Mouse (Mus musculus): ENCODE results near the gene Rgs9. TPM values are rescaled to one million over a fixed set of nuclear protein-coding genes. Genes with fewer than 3 reads are reported as not detected.
"Not testable (repeated sequence)": the region's sequence is repeated elsewhere in the genome, so short reads cannot be mapped to it uniquely, and the experiment has no call there.

Gene Rgs9
- 10 to 100 TPM; 37.0 to 37.7 TPM for total RNA-seq (2021)

DNA sequence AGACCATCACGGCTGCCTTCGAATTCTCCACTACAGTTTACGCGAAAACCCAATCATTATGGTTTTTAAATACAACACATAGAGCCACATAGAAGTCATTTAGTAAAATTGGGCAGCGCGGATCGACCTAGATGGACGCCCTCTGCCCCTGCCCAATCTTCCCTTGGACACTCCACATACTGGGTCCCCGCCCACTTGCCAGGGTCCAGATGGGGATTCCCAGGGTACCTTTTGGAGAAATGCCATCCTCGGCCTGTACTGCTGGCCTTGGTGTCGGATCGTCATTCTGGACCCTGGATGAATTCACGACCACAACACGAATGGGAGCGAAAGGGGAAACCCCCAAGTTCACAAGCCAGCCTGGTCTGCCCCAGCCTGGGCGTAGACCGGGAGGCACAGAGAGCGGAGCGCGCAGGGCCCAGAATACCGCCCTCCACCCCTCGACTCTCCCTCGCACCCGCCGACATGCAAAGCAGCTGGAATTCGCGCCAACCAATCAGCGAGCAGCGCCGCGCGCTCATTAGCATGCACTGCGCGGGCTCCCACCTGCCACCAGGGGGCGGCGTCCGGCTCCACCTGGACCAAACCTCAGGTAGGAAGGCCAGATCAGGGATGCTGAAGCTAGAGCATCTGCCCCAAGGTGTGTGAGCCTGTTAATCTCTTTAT lies at the start of gene Rgs9:
Gene Rgs9 (minus strand): TSS at position 420 of the 666 bp plus-strand sequence.
- intact Hi-C loops (cut with DNase I), result loop anchor here (5.0 kb wide), 1 partner anchor 56 kb away; no protein-coding TSS in a partner anchor

DNA sequence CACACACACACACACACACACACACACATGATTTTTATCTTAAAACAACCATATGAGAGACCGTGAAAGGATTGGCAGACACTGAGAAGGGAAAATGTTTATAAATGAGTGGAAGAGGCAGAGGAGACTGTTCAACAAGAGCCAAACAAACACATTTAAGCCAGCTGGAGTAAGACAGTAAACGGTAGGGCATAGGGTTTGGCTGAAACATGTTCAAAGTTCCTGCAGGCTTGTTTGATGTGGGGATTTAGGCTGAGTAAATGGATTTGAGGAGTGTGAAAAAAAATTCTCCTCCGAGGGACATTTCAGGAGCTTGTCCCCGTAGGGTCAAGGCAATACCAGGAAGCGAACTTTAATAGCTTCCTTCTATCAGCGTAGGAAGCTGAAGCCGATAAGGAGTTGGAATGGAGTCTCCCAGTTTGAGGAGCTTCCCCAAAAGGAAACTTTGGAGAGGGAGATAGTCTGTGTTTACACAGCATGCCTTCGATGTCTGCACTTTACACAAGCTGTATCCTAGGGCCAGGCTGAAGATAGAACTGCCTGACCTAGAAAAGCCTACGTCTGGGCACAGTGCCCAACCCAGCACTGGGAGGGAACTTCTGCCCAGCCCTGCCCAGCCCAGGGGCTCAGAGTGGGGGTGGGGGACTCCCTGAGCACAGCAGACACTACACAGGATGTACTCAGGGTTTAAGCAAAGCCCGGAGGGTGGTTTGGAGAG lies 49.5 kb upstream of the Rgs9 start:
- intact Hi-C loops (cut with DNase I), result no loop called here

More for the DNA sequence above, at the start of gene Rgs9:
- peak; percentile 97 for DNase-seq

DNA sequence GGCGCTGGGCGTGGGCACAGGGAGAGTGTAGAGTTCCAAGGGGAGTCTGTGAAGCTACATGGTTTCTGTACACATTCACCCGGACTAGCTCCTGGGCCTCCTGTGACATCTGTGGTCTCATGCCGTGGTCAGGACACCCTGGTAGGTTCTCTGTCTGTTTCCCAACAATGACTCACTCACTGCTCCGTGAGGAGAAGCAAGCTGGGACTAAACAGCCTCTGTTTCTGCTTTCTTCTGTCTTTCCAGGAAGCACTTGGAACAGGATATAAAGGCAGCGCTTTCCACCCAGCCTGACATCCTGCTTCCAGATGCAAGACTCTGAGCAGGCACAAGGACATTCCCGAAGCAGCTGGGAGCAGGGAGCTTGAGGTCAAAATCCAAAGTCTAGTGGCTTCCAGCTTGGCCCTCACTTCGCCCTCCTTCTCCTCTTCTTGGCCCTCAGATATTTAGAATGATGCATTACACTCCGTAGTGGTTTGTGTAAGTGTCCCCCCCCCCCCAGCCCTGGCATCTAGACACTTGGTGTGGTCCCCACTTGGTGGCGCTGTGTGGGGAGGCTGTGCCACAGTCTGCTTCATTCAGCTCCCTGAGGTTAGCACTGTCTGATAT lies 46.2 kb upstream of the Rgs9 start:
- intact Hi-C loops (cut with DNase I), result no loop called here
- DNase-seq, result peak; percentile 62

More for the DNA sequence above, 49.5 kb upstream of the Rgs9 start:
- DNase-seq, result peak; percentile 89

DNA sequence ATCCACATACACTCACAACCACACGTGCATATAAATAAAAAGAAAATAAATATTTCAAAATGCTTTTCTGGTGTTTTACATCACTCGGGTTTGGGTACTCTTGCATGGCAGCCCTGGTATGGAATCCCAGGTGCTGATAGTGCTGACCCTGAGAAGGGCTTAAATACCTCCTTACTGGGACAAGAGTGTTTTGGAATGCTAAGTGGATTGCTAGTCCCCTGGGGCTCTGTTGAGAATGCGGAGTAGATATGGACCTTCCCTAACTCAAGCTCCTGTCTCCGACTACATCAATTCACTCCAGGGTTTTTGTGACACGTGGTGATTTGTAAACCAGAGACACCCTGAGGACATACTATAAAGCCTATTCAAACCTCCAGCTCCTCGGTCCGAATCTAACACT lies 45.6 kb upstream of the Rgs9 start:
- intact Hi-C loops (cut with DNase I), result no loop called here

DNA sequence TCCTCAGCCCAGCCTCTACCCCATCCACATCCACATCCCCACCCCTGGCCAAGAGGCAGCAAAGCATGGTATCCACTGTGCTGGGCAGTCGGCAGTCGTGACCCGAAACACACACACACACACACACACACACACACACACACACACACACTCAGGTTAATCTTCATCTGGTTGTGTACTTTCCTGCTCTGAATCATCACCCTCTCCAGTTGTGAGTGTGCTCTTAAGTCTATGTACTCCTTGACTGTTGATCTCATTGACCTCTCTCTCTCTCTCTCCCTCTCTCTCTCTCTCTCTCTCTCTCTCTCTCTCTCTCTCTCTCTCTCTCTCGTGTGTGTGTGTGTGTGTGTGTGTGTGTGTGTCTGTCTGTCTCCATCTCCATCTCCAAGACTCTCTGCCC lies 44.7 kb upstream of the Rgs9 start:
- intact Hi-C loops (cut with DNase I); DNase-seq: not testable (repeated sequence)

More for the DNA sequence above, 45.6 kb upstream of the Rgs9 start:
- no peak for DNase-seq

DNA sequence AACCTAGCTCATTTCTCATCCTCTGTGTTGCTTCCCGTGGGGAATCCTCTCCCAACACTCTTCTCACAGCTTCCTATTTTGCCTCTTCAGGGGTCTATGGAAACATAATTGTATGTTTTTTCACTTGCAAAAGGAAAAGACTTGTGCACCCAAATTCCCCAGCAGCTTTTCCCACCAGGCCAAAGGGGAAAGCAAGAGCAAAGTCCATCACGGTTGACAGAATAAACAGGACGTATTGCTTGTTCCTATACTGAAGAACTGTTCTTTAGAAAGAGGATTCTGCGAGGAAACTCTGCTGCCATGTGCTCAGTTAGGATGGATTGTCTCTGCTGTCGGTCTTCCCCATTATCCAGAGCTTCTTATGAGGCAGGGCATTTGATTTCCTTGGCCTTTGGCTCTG lies 42.6 kb upstream of the Rgs9 start:
- no peak for DNase-seq
- intact Hi-C loops (cut with DNase I), result no loop called here

DNA sequence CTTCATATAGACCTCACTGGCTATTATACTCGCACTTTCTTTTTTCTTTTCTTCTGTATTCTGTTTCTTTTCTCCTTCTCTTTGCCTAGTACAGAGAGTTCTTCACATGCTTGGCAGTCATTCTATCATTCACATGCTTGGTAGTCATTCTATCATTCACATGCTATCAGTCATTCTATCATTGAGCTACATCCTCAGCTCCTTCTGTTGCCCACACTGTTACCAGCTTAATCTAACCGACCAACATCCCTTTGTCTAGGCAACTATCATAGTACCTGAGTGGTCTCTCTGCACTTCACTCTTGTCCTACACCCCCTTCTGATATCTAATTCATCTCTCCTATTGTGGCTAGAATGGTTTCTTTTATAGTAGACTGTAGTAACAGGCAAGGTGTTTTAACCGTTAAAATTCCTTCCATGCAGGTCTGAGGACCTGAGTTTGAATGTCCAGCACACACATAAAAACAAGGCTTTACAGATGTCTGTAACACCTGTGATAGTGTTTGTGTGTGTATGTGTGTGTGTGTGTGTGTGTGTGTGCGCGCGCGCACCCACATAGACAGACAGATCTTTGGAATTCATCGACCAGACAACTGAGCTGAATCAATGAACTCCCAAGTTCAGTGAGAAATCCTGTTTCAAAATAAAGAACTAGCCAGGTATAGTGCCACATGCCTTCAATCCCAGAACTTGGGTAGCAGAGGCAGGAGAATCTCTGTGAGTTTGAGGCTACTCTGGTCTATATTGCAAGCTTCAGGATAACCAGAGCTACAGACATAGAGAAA lies 41.4 kb upstream of the Rgs9 start:
- intact Hi-C loops (cut with DNase I), result no loop called here
- no peak for DNase-seq

DNA sequence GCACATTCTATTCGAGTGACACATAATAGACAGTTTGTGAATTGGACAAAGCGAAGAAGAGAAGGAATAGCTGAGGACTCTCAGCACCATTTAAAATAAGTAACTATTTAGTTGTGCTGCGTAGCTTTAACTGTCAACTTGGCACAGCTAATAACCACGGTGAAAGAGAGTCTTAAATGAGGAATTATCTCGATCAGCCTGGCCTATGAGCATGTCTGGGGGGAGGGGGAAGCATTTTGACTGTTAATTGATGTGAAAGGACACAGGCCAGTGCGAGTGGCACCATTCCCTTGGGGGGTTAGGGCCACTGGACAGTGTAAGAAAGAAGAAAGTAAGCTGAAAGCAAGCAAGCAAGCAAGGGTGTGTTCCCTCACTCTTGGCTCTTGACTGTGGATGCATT lies 38.0 kb upstream of the Rgs9 start:
- intact Hi-C loops (cut with DNase I), result no loop called here
- DNase-seq, result no peak

DNA sequence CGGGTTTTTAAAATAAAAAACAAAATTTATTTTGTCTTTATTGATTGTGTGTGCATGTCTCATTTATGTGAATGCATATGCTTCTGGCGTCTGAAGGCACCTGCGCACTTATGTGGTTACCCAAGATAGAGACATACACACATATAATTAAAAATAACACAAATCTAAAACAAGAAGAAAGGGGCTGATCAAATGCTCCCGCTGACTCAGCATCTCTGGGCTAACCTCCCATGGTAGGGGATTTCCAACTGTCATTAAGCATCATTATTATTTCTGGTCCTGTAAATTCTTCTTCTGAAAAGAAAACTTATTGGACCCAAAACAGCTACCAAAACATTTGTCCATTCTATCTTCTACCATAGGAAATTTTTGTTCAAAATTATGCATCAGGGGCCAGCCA lies 36.8 kb upstream of the Rgs9 start:
- intact Hi-C loops (cut with DNase I), result no loop called here
- no peak for DNase-seq

DNA sequence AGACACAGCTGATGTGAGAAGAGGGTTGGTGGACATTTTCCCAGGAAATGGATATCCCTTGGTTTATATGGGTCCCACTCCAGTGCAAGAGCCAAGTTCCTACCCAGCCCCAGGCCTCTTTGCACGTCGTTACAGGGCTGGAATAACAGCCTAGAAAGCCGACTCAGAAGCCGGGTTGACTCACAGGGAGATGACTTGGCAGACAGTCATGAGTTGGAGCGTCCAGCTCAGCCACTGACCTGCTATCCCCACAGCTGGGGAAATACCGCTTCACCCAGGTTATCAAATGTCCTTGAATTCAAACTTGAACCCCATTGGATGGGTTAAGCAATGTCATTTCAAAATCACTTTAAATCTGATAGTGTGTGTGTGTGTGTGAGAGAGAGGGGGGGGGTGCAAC lies 34.8 kb upstream of the Rgs9 start:
- intact Hi-C loops (cut with DNase I), result no loop called here
- no peak for DNase-seq

DNA sequence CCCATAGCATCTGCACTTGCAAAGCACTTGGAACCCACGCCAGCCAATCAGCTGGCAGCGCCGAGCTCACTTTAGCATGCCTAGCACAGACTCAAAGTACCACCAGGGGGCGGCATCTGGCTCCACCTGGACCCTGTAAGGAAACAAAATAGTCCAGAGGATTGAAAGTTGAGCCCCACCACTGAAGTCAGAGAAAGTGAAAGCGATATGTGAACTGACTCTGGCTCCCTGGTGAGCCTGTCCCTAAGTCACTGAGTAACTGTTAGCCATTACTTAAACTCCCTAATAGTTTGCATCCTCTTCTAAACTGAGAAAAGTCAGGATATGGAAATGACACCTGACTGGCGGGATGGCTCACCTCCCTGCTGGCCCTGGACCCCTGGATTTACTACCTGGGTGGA lies 33.5 kb upstream of the Rgs9 start:
- intact Hi-C loops (cut with DNase I), result no loop called here

DNA sequence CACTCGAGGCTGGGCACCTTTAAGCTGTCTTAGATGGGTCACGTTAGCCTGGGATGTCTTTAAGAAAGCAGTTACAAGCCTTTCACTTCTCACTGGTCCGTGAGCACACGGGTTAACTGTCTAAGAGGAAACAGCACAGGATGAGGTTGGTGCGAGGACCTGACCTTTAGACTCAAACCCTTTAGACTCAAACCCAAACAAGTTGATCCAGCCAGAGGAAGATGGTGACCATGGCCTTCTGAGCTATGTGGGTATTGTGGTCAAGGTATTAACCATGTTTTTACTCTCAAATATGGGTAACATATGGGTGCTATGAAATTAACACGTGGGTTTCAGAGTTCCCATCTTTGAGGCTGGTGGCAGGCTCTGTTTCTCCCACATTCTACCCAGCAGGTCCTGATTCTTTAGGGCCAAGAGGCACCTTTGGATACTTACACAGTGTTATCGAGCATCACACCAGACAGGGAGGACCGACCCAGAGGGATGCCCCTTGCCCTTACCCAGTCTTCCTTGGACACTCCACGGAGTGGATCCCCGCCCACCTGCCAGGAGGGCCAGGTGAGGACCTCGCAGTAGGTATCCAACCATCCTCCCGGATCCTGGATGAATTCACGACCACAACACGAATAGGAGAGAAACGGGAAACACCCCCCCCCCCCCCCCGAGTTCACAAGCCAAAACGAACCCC lies 32.9 kb upstream of the Rgs9 start:
- intact Hi-C loops (cut with DNase I), result no loop called here
- DNase-seq, result no peak

More for the DNA sequence above, 33.5 kb upstream of the Rgs9 start:
- peak; percentile 97 for DNase-seq

DNA sequence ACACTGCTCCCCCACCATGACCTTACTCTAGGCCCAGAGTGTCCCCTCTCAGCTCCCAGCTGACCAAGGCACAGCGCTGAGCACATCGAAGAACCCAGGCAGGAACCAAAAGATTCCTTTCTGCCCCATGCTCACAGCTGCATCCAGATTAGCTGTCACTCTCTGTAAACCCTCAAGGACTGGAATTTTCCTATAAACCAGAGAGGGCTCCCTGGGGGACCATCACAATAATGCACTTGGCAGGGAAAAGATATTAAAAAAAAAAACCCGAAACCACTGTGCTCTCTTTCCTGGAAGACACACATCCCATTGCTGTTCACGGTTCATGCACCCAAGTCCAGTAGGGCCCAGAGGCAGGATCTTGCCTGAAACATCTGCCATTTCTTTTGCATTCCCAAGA lies 31.4 kb upstream of the Rgs9 start:
- DNase-seq, result no peak
- intact Hi-C loops (cut with DNase I), result loop anchor here (10.0 kb wide), 1 partner anchor 255 kb away; no protein-coding TSS in a partner anchor

DNA sequence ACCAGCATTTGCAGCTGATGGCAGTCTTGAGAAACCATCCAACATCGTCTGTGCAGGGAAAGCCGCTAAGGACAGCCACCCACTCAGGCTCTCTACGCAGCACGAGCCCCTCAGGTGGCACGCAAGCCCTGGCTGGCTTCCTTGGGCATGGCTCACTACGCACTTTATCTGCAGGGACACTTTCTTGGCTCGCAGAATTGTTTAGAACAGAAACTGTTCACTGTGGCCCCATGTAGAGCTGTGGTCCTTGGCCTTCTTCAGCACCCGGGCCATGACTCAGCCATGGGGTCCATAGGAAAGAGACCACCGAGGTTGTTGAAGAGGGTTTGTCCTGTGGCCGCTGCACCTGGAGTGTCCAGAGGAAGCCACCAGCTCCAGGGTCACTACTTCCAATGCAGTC lies 30.0 kb upstream of the Rgs9 start:
- intact Hi-C loops (cut with DNase I), result loop anchor here (10.0 kb wide), 1 partner anchor 257 kb away; no protein-coding TSS in a partner anchor

DNA sequence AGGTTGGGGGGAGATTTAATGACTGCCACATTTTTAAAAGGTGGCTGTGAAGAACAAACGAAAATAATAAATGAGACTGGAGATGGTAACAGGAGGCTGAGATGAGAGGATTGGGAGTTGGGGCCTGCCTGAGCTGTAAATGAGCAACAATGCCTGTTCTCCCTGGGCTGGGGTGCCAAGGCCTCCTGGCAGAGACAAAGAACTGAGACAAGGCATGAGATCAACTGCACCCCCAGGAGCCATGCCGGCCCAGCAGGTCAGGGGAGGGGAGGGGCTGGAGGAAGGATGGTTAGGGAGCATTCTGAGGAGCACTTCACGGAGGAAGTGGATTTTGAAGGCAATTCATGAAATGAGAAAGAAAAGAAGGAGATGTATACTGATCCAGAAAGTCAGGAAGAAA lies 29.5 kb upstream of the Rgs9 start:
- intact Hi-C loops (cut with DNase I), result loop anchor here (10.0 kb wide), 1 partner anchor 257 kb away; no protein-coding TSS in a partner anchor
- peak; percentile 55 for DNase-seq

More for the DNA sequence above, 30.0 kb upstream of the Rgs9 start:
- no peak for DNase-seq

DNA sequence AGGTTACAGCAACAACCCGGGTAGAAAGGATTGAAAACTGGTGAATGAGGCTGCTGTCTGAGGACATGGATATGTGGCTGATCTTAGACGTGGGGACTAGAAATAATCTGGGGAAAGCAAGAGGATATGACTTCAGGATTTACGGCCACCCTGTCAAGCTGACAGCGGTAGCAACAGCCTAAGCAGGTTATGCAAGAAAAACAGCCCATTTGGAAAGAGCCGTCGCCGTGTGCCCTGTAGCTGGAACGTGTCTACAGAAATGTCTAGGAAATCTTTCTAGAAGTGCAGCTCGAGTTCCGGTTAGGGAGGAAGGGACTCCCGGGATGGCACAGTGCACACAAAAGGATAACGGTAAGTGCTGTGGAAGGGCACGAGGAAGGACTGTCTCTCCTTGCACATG lies 28.3 kb upstream of the Rgs9 start:
- intact Hi-C loops (cut with DNase I), result loop anchor here (10.0 kb wide), 1 partner anchor 259 kb away; no protein-coding TSS in a partner anchor
- DNase-seq, result no peak

DNA sequence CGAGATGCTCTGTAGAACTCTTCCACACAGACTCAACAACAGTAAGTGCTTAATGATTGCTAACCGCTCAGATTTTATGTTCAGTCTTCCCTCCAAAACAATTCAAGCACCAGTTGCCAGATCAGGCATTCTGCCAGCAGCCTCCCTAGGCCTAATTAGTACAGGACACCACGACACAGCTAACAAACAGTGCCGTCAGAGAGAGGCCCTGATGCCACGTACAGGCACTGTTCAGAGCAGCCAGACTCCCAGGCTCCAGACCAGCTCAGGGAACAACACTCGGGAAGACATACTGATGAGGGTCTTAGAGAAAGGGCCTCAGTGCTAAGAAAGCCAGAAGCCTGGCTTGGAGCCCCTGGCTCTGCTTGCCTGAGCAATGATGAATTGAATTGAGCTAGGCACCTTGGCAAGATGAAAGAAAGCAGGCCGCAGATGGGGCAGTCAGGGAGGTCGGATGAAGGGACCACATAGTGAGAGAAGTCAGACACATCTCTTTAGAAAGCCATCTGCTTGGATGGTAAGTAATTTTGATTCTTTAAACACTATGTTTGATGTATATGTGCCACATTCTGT lies 22.5 kb upstream of the Rgs9 start:
- intact Hi-C loops (cut with DNase I), result loop anchor here (10.0 kb wide), 1 partner anchor 264 kb away; no protein-coding TSS in a partner anchor
- DNase-seq, result peak; percentile 93

DNA sequence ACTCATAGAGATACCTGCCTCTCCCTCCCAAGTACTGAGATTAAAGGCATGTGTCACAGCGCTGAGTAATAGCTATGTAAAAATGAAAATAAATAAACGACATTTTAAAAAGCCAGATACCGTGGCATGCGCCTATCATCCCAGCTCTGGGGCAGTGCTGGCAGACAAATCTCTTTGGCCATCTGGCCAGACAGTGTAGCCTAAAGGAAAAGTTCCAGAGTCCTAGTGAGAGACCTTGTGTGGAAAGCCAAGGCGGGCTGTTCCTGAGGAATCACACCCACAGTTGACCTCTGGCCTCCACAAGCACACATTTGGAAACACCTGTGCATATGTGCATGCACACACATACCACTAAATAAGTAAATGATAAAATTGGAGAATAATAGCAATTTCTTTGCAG lies 22.0 kb upstream of the Rgs9 start:
- DNase-seq, result peak; percentile 60
- intact Hi-C loops (cut with DNase I), result loop anchor here (10.0 kb wide), 1 partner anchor 265 kb away; no protein-coding TSS in a partner anchor

DNA sequence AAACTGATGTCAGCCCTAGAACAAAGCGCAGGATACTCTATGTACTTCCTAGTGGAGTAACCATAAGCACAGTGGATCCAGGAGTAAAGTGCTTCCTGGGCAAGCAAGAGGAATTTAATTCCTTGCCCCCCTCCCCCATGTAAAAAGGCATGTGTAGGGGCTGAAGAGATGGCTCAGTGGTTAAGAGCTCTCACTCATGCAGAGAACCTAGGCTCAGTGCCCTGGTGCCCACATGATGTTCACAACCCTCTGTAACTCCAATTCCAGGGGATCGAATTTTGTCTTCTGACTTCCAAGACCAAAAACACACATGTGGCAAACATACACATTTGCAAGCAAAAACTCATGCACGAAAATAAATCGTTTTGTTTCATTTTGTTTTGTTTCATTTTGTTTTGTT lies 21.5 kb upstream of the Rgs9 start:
- no peak for DNase-seq
- intact Hi-C loops (cut with DNase I), result no loop called here

DNA sequence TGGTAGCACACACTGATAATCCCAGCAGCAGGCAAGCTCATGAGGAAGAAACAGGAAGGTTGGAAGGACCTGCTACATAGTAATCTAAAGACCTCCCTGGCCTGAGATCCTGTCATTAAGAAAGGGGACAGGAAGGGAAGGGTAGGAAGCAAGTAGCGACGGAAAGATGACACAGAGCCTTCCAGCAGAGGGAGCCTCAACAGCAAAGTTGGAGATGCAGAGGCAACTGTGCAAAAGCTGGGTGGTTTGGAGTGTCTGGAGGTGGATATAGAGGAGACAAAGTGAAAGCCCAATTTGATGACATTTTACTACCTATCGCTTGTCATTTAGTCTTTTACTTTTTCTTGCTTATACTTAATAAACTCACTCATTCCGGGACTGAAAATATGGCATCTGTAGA lies 19.0 kb upstream of the Rgs9 start:
- intact Hi-C loops (cut with DNase I), result no loop called here

More for the DNA sequence above, 19.0 kb upstream of the Rgs9 start:
- peak; percentile 62 for DNase-seq

Data from left cerebral cortex, postnatal 4 days (tissue).